Mouse (Mus musculus): ENCODE measurements at regions not wholly inside any gene's neighbourhood (a gene's known extent, or its start where the extent isn't known, plus 50 kb on each side); places are given as distances from the start of the nearest gene placed in this dataset.
"Not testable (repeated sequence)": the region's sequence is repeated elsewhere in the genome, so short reads cannot be mapped to it uniquely, and the experiment has no call there.

DNA sequence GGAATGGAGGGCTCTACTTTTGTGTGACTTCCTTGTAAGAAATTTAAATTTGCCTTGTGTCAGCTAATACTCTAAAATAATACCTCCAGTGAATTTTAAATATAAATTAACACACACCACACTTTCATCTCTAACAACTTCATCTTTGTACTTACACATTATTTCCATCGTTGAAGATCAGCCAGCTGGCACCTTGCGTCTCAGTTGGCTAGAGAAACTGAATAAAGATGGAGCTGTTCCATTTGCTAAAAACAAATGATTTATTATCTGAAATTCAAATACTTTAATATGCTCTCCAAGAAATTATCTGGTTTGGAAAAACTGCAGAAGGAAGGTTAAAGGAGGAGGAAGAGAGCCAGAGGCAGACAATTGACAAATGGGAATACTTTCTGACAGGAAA is 122.0 kb upstream of the Gm11096 start:
- H3K27ac ChIP-seq (replicated peaks): no peak overlapping the region
- H3K4me3 ChIP-seq: no peak overlapping the region
- H3K9me3 ChIP-seq (replicated peaks): no peaks in the 10 kb centered on the region
- no peaks in the 10 kb centered on the region for H3K27me3 ChIP-seq (ENCODE audit: low read depth, poor library complexity, severe bottlenecking)
- WGBS: 88% methylated on average over 2 of the region's 2 CpGs
- no peak for DNase-seq (ENCODE audit: low spot score)
- no peaks in the 10 kb centered on the region for H3K4me1 ChIP-seq
- H3K36me3 ChIP-seq: no peaks in the 10 kb centered on the region

GRCm38 (mm10) chr17:81316655-81317054 is 124.9 kb upstream of the Gm11096 start:
- Histone ChIP-seq H3K9me3 (replicated peaks) (no peaks in the 10 kb centered on the region), H3K4me1 (no peaks in the 10 kb centered on the region), H3K36me3 (no peaks in the 10 kb centered on the region), H3K27ac (replicated peaks) (no peak overlapping the region), H3K4me3 (no peak overlapping the region), H3K27me3 (ENCODE audit: low read depth, poor library complexity, severe bottlenecking) (no peaks in the 10 kb centered on the region)
- WGBS: 88% methylated on average over 5 of the region's 5 CpGs
- DNase-seq (ENCODE audit: low spot score): no peak

- Histone ChIP-seq H3K4me3 (no peak overlapping the region), H3K4me1 (peaks cover 6% of the 10 kb centered on the region; the same call in 1 of the 2 replicates), H3K36me3 (no peaks in the 10 kb centered on the region), H3K9me3 (replicated peaks) (no peaks in the 10 kb centered on the region), H3K27ac (replicated peaks) (no peak overlapping the region), H3K27me3 (ENCODE audit: low read depth, poor library complexity, severe bottlenecking) (no peaks in the 10 kb centered on the region)
- no peak for DNase-seq (ENCODE audit: low spot score)
- 86% methylated on average over 2 of the region's 2 CpGs for WGBS
Measured at GRCm38 (mm10) chr17:81305880-81306279, 135.7 kb upstream of the Gm11096 start.

DNA sequence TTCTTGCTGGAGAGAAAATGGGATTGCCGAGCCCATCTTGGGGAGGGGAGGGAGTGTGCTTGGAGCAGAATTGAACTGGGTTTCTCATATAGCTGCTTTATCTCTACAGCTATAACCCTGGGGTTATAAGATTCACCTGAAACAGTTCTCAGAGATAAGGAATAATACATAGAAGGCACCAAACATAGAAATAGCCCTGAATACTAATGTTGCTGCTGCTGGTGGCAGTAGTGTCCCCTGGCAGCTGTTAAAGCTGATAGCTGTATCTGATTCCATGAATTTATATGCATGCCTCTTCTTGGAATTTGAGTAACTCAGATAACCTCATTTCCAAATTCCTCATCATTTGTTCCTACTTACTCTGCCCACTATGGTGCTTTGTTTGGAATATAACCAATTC is 137.0 kb upstream of the Gm11096 start:
- no peaks in the 10 kb centered on the region for H3K27me3 ChIP-seq (ENCODE audit: low read depth, poor library complexity, severe bottlenecking)
- whole genome bisulfite sequencing: 89% methylated on average over 1 of the region's 1 CpGs
- H3K9me3 ChIP-seq (replicated peaks): no peaks in the 10 kb centered on the region
- H3K4me3 ChIP-seq: no peak overlapping the region
- DNase-seq (ENCODE audit: low spot score): no peak
- no peaks in the 10 kb centered on the region for H3K36me3 ChIP-seq
- H3K4me1 ChIP-seq: peaks cover 6% of the 10 kb centered on the region; the same call in 1 of the 2 replicates
- H3K27ac ChIP-seq (replicated peaks): no peak overlapping the region

GRCm38 (mm10) chr17:81302490-81302889 is 139.1 kb upstream of the Gm11096 start:
- Histone ChIP-seq H3K9me3 (replicated peaks) (no peaks in the 10 kb centered on the region), H3K27me3 (ENCODE audit: low read depth, poor library complexity, severe bottlenecking) (no peaks in the 10 kb centered on the region), H3K4me3 (no peak overlapping the region), H3K4me1 (peaks cover 6% of the 10 kb centered on the region; the same call in 1 of the 2 replicates), H3K27ac (replicated peaks) (no peak overlapping the region), H3K36me3 (no peaks in the 10 kb centered on the region)
- WGBS: 52% methylated on average over 3 of the region's 3 CpGs
- no peak for DNase-seq (ENCODE audit: low spot score)

GRCm38 (mm10) chr17:81291829-81292228 is 149.7 kb upstream of the Gm11096 start:
- no peak for DNase-seq (ENCODE audit: low spot score)
- H3K9me3 ChIP-seq (replicated peaks): no peaks in the 10 kb centered on the region
- H3K4me1 ChIP-seq: no peaks in the 10 kb centered on the region
- no peak overlapping the region for H3K27ac ChIP-seq (replicated peaks)
- no peaks in the 10 kb centered on the region for H3K27me3 ChIP-seq (ENCODE audit: low read depth, poor library complexity, severe bottlenecking)
- no peak overlapping the region for H3K4me3 ChIP-seq
- WGBS: 85% methylated on average over 2 of the region's 2 CpGs
- no peaks in the 10 kb centered on the region for H3K36me3 ChIP-seq

GRCm38 (mm10) chr17:81282543-81282942 is 159.0 kb upstream of the Gm11096 start:
- Histone ChIP-seq H3K9me3 (replicated peaks) (no peaks in the 10 kb centered on the region), H3K27me3 (ENCODE audit: low read depth, poor library complexity, severe bottlenecking) (no peaks in the 10 kb centered on the region), H3K27ac (replicated peaks) (no peak overlapping the region), H3K4me1 (no peaks in the 10 kb centered on the region), H3K36me3 (no peaks in the 10 kb centered on the region), H3K4me3 (no peak overlapping the region)
- WGBS: 86% methylated on average over 2 of the region's 2 CpGs
- no peak for DNase-seq (ENCODE audit: low spot score)

DNA sequence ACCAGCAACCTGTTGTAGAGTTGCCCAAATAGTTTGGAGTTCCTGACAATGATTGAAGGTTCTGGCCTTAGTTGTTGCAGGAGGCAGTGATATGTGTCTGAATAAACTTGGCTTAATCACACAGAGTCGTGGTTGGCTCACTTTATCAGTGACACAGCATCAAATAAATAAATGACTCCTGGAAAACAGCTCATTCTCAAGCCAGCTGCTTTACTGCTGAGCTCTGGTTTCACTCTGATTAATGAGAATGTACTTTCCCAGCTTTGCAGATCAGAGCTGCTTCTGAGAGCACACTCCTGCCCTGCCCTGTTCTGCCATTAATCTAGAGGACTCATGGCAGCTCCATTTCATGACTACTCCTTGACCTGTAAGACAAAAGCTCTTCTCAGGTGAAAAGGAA is 171.3 kb upstream of the Gm11096 start:
- H3K27me3 ChIP-seq (ENCODE audit: low read depth, poor library complexity, severe bottlenecking): no peaks in the 10 kb centered on the region
- 67% methylated on average over 1 of the region's 1 CpGs for WGBS
- no peak overlapping the region for H3K27ac ChIP-seq (replicated peaks)

DNA sequence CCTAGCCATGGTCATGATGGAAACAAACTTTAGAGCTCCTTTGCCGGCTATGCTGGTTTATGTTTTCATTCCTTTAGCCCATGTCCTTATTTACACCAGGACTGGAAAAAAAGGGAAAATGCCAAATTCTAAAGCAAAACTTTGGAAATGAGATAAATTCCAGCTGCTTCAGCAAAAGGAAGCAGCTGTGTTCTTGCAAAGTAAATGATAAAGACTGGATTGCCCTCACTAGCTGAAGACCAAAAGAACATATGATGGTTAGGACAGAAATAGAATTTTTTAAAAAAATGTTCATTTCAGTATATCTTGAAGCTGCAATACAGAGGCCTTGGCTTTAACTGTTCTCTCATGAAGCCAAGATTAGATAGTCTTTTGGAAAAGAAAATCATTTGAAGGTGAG is 179.6 kb upstream of the Gm11096 start:
- Histone ChIP-seq H3K4me1 (no peaks in the 10 kb centered on the region), H3K36me3 (no peaks in the 10 kb centered on the region), H3K27me3 (ENCODE audit: low read depth, poor library complexity, severe bottlenecking) (no peaks in the 10 kb centered on the region), H3K27ac (replicated peaks) (no peak overlapping the region), H3K4me3 (no peak overlapping the region), H3K9me3 (replicated peaks) (no peaks in the 10 kb centered on the region)
- WGBS: 95% methylated on average over 1 of the region's 1 CpGs
- DNase-seq (ENCODE audit: low spot score): no peak

More for the DNA sequence above, 171.3 kb upstream of the Gm11096 start:
- Histone ChIP-seq H3K4me3 (no peak overlapping the region), H3K36me3 (no peaks in the 10 kb centered on the region), H3K9me3 (replicated peaks) (no peaks in the 10 kb centered on the region), H3K4me1 (no peaks in the 10 kb centered on the region)
- no peak for DNase-seq (ENCODE audit: low spot score)

GRCm38 (mm10) chr17:81260036-81260435 is 181.5 kb upstream of the Gm11096 start:
- Histone ChIP-seq H3K9me3 (replicated peaks) (no peaks in the 10 kb centered on the region), H3K27me3 (ENCODE audit: low read depth, poor library complexity, severe bottlenecking) (no peaks in the 10 kb centered on the region), H3K36me3 (no peaks in the 10 kb centered on the region), H3K27ac (replicated peaks) (no peak overlapping the region), H3K4me3 (no peak overlapping the region), H3K4me1 (no peaks in the 10 kb centered on the region)
- 92% methylated on average over 1 of the region's 1 CpGs for WGBS
- no peak for DNase-seq (ENCODE audit: low spot score)

DNA sequence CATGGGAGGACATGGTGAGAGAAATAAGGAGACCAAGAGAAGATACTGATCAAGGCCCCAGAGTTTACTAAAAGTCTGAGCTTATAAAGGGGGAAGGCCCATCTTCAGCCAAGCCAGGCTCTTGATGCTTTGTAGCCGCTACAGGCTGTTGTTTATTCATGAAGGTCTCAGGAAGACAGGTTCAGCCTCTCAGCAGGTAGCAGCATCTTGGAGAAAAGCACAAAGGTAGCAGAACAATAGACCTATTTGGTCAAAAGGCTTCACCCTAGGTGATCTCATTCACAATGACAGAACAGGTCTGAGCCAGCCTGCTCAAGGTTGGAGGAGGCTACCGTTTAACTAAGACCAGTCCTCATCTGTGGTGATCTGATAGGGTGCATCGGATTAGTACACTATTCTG is 185.5 kb upstream of the Gm11096 start:
- H3K4me1 ChIP-seq: no peaks in the 10 kb centered on the region
- 55% methylated on average over 3 of the region's 3 CpGs for WGBS
- H3K4me3 ChIP-seq: no peak overlapping the region
- no peak for DNase-seq (ENCODE audit: low spot score)
- H3K9me3 ChIP-seq (replicated peaks): no peaks in the 10 kb centered on the region
- H3K27ac ChIP-seq (replicated peaks): no peak overlapping the region
- H3K36me3 ChIP-seq: no peaks in the 10 kb centered on the region
- H3K27me3 ChIP-seq (ENCODE audit: low read depth, poor library complexity, severe bottlenecking): no peaks in the 10 kb centered on the region

DNA sequence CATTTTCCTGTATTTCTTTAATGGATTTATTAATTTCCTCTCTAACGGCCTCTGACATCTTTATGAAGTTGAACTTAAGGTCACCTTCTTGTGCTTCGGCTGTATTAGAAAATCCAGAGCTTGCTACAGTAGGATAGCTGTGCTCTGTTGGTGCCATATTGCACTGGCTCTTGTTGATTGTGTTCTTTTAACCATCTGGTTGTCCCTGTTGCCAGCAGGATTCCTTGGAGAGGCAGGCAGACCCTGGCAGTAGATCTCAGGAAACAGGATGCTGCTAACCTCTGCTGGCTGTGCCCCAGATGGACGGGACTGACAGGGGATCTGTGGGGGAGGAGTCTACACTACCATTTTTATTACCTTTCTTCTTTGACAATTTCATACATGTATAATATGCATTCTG is 185.9 kb upstream of the Thumpd2 start:
- H3K27ac ChIP-seq (replicated peaks): no peak overlapping the region
- H3K4me1 ChIP-seq: no peaks in the 10 kb centered on the region
- no peak overlapping the region for H3K4me3 ChIP-seq
- WGBS: 81% methylated on average over 3 of the region's 3 CpGs
- H3K36me3 ChIP-seq: no peaks in the 10 kb centered on the region
- DNase-seq (ENCODE audit: low spot score): no peak
- H3K9me3 ChIP-seq (replicated peaks): no peaks in the 10 kb centered on the region
- H3K27me3 ChIP-seq (ENCODE audit: low read depth, poor library complexity, severe bottlenecking): no peaks in the 10 kb centered on the region

- Histone ChIP-seq H3K27ac (replicated peaks) (no peak overlapping the region), H3K4me3 (no peak overlapping the region), H3K9me3 (replicated peaks) (no peaks in the 10 kb centered on the region), H3K36me3 (no peaks in the 10 kb centered on the region), H3K27me3 (ENCODE audit: low read depth, poor library complexity, severe bottlenecking) (no peaks in the 10 kb centered on the region), H3K4me1 (no peaks in the 10 kb centered on the region)
- WGBS: 93% methylated on average over 6 of the region's 6 CpGs
- DNase-seq (ENCODE audit: low spot score): no peak
Measured at GRCm38 (mm10) chr17:81246156-81246555, 181.3 kb upstream of the Thumpd2 start.

DNA sequence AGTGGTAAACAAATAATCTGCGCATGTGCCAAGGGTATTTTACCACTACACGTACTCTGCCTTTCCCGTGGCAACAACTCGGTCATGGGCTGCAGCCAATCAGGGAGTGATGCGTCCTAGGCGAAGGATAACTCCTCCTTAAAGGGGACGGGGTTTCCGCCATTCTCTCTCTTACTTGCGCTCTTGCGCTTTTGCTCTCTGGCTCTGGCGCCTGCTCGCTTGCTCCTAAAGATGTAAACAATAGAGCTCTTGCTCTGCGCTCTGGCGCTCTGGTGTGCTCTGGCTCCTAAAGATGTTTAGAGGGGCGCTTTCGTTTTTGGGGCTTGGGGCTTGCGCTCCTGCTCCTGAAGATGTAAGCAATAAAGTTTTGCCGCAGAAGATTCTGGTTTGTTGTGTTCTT is 166.9 kb upstream of the Thumpd2 start:
- not testable (repeated sequence) for H3K27me3 ChIP-seq (ENCODE audit: low read depth, poor library complexity, severe bottlenecking); H3K36me3 ChIP-seq; H3K4me3 ChIP-seq; H3K27ac ChIP-seq (replicated peaks); H3K9me3 ChIP-seq (replicated peaks); H3K4me1 ChIP-seq; DNase-seq (ENCODE audit: low spot score)
- WGBS: 97% methylated on average over 13 of the region's 18 CpGs

All from midbrain, embryonic 10.5 days (tissue).